Mouse (Mus musculus): ENCODE measurements at regions not wholly inside any gene's neighbourhood (a gene's known extent, or its start where the extent isn't known, plus 50 kb on each side); places are given as distances from the start of the nearest gene placed in this dataset.
A peak's percentile ranks its signal among the peaks of the same experiment; 100 is the strongest.

DNA sequence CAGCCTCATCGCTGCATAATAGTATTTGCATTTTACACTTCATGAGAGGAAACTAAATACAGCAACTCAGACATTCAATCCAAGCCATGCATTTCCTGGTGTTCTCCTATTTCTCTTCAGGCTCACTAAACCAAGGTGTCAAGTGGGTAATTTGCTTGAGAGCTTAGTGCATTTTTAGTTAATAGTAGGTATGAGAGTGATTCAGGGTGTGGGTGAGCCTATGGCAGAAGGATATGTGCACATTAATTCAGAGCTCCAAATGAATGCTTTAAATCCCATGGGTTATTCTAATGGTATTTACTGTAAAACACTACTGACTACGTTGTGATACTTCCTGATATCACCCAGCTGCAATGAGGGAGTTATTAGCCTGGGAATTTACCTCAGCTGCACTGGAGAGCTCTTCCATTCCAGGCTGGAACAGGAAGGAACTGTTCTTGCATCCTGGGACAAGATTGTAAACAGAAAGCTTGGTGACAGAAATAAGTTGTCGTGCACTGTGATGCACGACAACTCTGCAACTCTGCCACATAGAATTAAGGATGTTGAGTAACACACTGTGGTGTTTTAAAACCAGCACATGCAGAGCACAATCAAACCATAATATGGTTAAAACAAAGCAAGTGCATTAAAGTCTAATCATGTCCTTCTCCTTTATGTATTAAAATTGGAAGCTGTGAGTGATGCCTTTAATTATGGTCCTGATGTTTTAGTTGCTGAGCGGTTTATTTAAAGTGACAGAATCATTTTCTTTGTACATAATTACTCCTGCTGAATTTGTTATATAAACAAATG lies 170.4 kb upstream of the Setmar start:
- no peak for DNase-seq

DNA sequence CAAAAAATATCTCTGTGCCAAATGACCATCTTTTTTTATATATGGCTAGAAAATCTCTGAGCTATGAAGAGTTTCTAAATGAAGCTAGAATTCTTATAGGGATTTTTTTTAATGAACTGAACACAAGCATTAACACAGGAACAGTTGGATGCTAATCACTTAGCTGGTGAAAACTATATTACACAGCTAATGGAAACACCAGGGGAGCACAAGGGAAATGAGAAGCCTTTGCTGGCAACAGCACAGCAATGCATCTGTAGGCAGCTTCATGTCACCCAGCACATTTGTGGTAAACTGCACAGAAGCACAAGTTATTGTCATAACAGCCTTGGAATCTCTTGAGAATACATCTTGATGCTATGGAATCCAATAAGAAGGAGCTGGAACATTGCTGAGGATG lies 154.3 kb upstream of the Setmar start:
- no peak for DNase-seq

DNA sequence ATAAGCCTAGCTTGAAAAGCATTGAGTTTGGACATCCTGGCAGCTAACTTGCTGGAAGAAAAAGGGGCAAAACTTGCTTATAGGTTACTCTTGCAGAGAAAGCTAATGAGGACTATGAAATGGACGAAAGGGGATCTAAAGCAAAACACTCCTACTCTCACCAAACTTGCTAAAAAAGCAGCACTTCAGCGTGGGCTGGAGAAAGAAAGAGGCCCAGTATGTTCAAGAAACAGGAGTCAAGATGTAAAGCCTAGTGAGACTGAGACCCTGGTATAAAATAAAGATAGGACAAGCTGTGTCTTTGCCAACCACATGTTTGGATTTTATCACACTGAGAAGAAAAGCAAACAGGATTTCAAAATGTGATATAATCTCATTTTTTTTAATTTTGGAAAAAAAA lies 153.5 kb upstream of the Setmar start:
- no peak for DNase-seq

DNA sequence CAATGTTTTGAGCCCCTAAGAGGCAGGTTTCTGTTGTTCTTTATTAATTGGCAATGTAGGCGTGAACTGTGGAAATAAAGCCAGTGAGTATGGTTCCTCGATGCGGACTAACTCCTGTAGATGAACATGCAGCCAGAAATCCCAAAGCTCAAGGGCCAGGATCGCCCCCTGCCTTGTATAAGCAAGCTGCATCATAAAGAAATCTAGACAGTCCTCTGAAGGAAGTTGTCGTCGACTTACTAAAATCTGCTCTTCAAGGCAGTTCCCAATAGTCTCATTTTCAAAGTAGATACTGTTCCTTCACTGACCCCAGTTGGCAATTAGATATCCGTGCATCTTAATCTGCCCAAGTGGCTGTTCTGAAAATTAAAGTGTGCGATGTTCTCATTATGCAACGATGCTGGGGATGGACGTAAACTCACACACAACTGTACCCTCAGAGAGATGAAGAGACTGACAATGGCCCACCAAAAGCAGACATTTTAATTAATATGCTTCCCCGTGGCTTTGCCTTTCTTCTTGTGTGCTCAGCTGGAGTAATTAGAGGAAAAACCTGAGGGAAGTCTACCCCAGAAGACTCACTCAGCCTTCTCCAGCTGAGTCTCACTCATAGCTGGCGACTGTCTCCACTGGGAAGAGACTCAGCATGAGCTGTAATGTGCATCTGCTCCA lies 141.2 kb upstream of the Setmar start:
- DNase-seq: peak; percentile 90

DNA sequence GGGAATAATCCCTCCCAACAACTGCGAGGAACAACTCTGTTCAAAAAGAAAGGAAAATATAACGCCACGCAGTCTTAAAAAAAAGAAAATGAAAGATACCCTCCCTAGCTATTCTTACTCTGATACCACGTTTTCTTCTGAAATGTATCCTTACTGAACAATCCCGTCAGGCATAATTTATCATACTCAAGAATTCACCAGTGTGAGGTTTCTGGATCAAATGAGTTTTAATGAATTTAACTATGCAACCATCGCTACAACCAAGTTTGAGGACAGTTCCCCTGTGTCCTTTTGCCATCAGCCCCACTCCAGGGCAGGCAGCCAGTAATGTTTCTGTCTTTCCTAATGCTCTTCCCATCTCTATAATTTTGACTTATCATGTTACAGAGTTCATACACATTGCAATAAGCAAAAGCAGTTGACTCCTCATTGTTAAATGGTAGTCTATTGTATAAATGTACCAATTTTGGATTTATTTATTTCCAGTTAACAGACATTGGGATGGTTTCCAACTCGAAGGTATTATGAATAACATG lies 140.6 kb upstream of the Setmar start:
- DNase-seq: no peak

DNA sequence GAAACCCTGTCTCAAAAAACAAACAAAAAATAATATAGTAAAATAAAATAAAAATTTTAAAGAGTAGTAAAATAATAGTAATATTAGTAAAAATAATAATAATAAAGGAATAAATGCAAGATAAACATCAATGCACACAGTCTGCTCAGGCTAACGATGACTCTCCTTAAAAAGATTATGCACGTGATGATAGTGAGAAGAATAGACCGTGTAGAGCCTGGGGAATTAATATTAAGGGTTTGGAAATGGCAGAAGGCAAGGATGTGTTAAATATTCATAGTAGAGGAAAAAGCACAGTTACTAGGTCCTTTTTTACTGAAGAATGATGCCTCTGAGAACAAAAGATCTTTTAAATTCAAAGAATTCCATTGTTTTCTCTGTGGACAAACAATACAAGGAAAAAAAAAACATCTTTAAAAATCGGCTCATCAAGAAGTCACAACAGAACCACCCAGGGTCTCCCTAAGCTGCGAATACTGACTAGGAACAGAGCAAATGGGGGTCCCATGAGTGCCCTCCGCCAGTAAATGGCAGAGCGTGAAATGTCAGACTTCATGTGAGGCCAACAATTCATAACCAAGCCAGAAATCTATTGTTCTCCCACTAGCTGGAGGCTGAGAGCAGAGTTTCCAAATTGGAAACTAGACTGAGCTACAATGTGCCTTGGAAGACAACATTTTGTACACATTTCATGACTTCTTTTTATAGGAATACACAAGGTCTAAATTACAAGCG lies 134.2 kb upstream of the Setmar start:
- DNase-seq: no peak

DNA sequence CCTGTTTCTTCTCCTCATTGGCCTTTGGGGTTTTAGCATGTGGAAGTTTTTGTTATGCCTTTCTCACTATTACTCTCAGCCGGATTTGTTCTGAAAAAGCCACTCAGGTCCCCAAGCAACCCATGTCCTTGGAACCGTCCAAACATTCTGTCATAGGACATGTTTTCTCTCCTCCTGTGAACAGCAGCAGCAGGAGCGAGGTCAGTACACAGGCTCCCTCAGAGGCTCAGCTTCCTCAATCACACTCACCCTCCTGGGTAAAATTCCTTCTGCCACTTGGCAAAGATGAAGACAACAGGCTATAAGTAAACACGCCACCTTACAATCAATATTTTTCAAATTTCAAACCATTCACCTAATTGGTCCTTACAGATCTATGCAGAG lies 133.7 kb upstream of the Setmar start:
- no peak for DNase-seq

DNA sequence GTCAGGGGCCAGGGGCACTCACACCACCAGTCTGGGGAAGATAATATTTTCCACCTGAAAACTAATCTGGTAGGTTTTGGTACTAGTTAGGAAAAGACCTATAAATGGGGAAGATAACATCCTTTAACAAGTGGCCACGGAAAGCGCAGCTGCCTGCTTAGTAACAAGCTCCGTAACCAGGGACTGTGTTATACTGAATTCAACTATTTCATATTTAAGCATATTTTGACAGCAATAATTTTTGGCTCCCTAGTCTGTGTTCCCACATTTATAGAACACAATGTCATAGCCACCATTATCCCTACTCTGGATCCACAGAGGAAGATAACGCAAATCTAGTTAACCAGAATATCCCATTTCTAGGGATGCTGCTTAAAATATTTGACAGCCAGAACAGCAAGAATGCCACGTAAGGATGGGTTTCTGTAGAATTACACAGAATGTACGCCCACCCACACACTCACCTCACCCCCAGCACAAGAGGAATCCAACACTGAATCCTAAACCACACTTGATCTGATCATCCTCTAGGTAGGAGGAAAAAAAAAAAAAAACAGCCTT lies 128.7 kb upstream of the Setmar start:
- no peak for DNase-seq

DNA sequence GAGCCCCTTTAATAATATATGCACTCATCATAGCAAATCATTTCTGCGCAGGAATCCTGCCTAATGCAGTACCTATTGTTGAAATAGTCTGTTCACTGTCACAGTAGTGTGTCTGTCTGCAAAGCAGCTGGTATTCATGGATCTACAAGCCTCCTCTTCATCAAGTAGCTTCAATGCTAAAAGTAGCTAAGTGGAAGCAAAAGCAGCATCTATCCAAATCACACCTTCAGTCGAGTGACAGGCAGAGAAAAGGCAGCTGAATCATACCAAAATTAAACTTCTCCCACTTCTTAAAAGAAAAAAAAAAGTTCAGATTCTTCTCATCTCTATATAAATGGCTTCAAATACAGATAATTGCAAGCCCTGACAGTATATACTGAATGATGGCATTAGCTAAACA lies 96.2 kb upstream of the Setmar start:
- DNase-seq: no peak

DNA sequence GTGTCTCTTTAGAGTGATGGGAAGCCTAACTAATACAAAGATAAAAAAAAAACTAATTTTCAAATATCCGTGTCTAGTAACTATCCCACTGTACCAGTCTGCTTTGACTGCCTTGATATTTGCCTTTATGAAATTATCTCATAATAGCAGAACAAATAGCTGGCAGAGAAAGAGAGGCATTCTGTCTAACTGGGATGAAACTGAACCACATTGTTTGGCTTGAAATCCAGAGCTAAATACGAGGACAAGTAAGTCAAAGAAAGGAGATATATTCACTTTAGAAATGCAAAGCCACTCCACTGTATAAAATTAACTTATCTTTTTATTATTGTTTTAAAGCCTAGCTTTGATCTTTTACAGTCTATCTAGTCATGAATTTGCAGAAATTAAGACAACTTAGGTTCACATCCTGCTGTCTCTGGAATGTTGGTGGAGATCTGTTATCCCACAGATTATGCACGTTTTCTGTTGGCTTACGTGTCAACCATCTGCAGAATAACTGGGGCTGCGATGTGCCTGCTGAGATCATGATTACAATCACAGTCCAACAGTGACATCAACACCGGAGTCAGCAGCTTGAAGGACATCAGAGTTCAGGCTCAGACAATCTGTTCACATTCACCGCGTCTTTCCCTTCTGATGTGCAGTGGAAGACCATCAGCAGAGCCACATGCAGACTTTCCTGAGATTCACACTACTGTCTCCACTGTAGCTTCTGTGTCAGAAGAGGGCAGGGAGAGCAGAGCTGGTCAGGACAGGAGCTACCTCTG lies 65.7 kb upstream of the Setmar start:
- no peak for DNase-seq

DNA sequence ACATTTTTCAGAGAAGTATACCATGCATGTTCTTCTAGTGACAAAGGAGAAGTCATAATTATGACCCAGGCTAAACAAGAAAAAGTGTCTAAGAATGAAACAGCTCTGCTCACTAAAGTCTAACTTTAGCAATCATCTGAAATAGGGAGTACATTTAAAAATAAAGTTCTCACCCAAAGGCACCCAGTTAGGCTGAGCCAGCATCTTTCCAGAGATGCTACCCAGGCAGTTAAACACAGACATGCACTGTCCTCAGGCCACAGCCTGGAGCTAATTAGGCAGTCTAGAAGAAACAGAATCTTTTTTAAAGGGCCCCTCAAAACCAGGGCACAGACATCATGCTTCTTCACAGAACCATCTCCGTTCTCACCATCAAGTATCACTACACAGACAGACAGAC lies 61.6 kb upstream of the Setmar start:
- DNase-seq: no peak

DNA sequence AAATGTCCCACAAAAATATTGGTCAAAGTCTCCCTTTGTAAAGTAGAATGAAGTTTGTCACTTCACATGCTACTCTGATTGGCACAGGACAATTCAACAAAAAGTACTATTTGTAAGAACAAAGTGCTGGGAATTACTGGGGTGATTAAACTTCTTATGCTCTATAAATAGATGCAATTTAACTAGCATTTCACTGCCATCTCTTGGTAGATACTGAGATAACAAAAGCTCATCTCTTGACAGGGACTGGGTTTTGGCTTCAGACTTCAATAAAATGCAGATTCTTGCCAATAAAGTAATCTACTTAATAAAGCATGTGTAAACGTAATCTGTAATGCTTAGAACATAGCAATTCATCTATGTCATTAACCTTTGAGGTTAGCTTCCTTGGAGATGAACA lies 56.5 kb upstream of the Setmar start:
- DNase-seq: no peak
